Mouse (Mus musculus) testis, adult 2 months (tissue): ENCODE measurements around the gene Rpl41. TPM values are rescaled to one million over a fixed set of nuclear protein-coding genes. Genes with fewer than 3 reads are reported as not detected.
"Not testable (repeated sequence)": the region's sequence is repeated elsewhere in the genome, so short reads cannot be mapped to it uniquely, and the experiment has no call there.

ENCODE experiments used
- H3K27ac ChIP-seq: fragments of 200-500 bp; 2 replicates; pipeline ENCODE4 v1.5.1; 2012; ENCODE audit warnings: low read depth, low read length; ENCODE audit not compliant: control insufficient read depth, insufficient read depth
- H3K27me3 ChIP-seq: fragments of 200-500 bp; 2 replicates; pipeline ENCODE4 v1.6.1; 2012; ENCODE audit warnings: mild to moderate bottlenecking, low read length, moderate library complexity; ENCODE audit not compliant: control insufficient read depth, insufficient read depth
- H3K36me3 ChIP-seq: fragments of 200-500 bp; 2 replicates; pipeline ENCODE4 v1.6.1; 2012; ENCODE audit warnings: mild to moderate bottlenecking, low read length; ENCODE audit not compliant: control insufficient read depth, insufficient read depth
- H3K4me1 ChIP-seq: fragments of 200-500 bp; 2 replicates; pipeline ENCODE4 v1.6.1; 2012; ENCODE audit warnings: low read length; ENCODE audit not compliant: control insufficient read depth, insufficient read depth
- H3K4me3 ChIP-seq: fragments of 200-500 bp; 2 replicates; pipeline ENCODE4 v1.5.1; 2012; ENCODE audit warnings: low read depth, mild to moderate bottlenecking, low read length, moderate library complexity, mixed read lengths; ENCODE audit not compliant: control insufficient read depth
- CTCF ChIP-seq: fragments of 200-500 bp; IDR thresholded peaks from 2 replicates; pipeline ENCODE4 v1.5.1; 2012; ENCODE audit warnings: low read depth, mild to moderate bottlenecking, inconsistent platforms, low read length, moderate library complexity; ENCODE audit not compliant: control insufficient read depth, insufficient read depth, insufficient replicate concordance
- POLR2A ChIP-seq: fragments of 200-500 bp; IDR thresholded peaks from 2 replicates; pipeline ENCODE4 v1.6.1; 2012; ENCODE audit warnings: low read depth, mild to moderate bottlenecking, inconsistent platforms, low read length, moderate library complexity; ENCODE audit not compliant: control insufficient read depth
- polyA plus RNA-seq: library from polyadenylated mRNA; depleted of rRNA; stranded (reverse); fragments of >200 nt; gene quantifications from 2 replicates; pipeline ENCODE4 v1.2.3, GENCODE M21; 2012

Rpl41 gene
- polyA plus RNA-seq, 1 experiment = 1,504 TPM

- TF ChIP-seq POLR2A (no peak), CTCF (no peak)
- H3K27ac ChIP-seq = no peak overlapping the region
- H3K27me3 ChIP-seq = no peaks in the 10 kb centered on the region
- peaks cover 6% of the 10 kb centered on the region for H3K4me1 ChIP-seq
- H3K4me3 ChIP-seq = no peak overlapping the region
- no peaks in the 10 kb centered on the region; the same call in 1 of the 2 replicates for H3K36me3 ChIP-seq
Observed at GRCm38 (mm10) chr10:128505974-128506373, 43.1 kb downstream of the Rpl41 start.

- H3K4me1 ChIP-seq, H3K4me3 ChIP-seq, H3K27ac ChIP-seq, H3K27me3 ChIP-seq, H3K36me3 ChIP-seq: not testable (repeated sequence)
Observed at GRCm38 (mm10) chr10:128505371-128505667, 43.8 kb downstream of the Rpl41 start.

- TF ChIP-seq CTCF = no peak
- TF ChIP-seq POLR2A = no peak
- no peaks in the 10 kb centered on the region; the same call in 1 of the 2 replicates for H3K36me3 ChIP-seq
- no peaks in the 10 kb centered on the region for H3K27me3 ChIP-seq
- H3K4me1 ChIP-seq = peaks cover 6% of the 10 kb centered on the region
- H3K27ac ChIP-seq = 0 out of 2 replicates have a peak overlapping the region, but pooled peaks have one; percentile 3
- no peak overlapping the region for H3K4me3 ChIP-seq
Observed at GRCm38 (mm10) chr10:128504641-128505370, 44.3 kb downstream of the Rpl41 start.

GRCm38 (mm10) chr10:128504012-128504411, 45.1 kb downstream of the Rpl41 start:
- Histone ChIP-seq H3K36me3 (no peaks in the 10 kb centered on the region; the same call in 1 of the 2 replicates), H3K4me1 (peaks cover 11% of the 10 kb centered on the region), H3K4me3 (no peak overlapping the region), H3K27me3 (no peaks in the 10 kb centered on the region), H3K27ac (no peak overlapping the region; the same call in 1 of the 2 replicates)
- no peak for TF ChIP-seq POLR2A
- no peak for TF ChIP-seq CTCF

GRCm38 (mm10) chr10:128503532-128503931, 45.6 kb downstream of the Rpl41 start:
- Histone ChIP-seq H3K4me3 (no peak overlapping the region), H3K27me3 (no peaks in the 10 kb centered on the region), H3K4me1 (peaks cover 11% of the 10 kb centered on the region), H3K27ac (no peak overlapping the region), H3K36me3 (no peaks in the 10 kb centered on the region; the same call in 1 of the 2 replicates)
- TF ChIP-seq POLR2A = no peak
- TF ChIP-seq CTCF = no peak

- peaks cover 13% of the 10 kb centered on the region for H3K4me1 ChIP-seq
- no peaks in the 10 kb centered on the region; the same call in 1 of the 2 replicates for H3K36me3 ChIP-seq
- H3K27ac ChIP-seq = no peak overlapping the region
- H3K27me3 ChIP-seq = no peaks in the 10 kb centered on the region
- no peak overlapping the region for H3K4me3 ChIP-seq
- TF ChIP-seq POLR2A (no peak), CTCF (no peak)
Observed at GRCm38 (mm10) chr10:128502341-128502740, 46.8 kb downstream of the Rpl41 start.

GRCm38 (mm10) chr10:128499116-128499671, 49.9 kb downstream of the Rpl41 start:
- Histone ChIP-seq H3K4me1 (peaks cover 26% of the 10 kb centered on the region), H3K27me3 (no peaks in the 10 kb centered on the region), H3K4me3 (peak overlapping the region; percentile 91), H3K36me3 (no peaks in the 10 kb centered on the region; the same call in 1 of the 2 replicates), H3K27ac (peak overlapping the region; percentile 81)
- TF ChIP-seq CTCF = no peak
- TF ChIP-seq POLR2A = no peak
